Mouse (Mus musculus) layer of hippocampus, postnatal 10 days (tissue): Measurements from ENCODE around the gene Lbr. TPM values are rescaled to one million over a fixed set of nuclear protein-coding genes. Genes with fewer than 3 reads are reported as not detected.
A peak's percentile ranks its signal among the peaks of the same experiment; 100 is the strongest.

ENCODE experiments used
- DNase-seq, 2 experiments: peaks; one replicate each; pipeline ENCODE4 v3.0.0; 2021; ENCODE audit warnings: low spot score in 2 of 2
- total RNA-seq, 2 experiments: library from RNA; stranded (reverse); gene quantifications; 2 replicates each; pipeline ENCODE4 v1.2.3; 2021

Lbr gene
- total RNA-seq, 2 experiments from 2014 or later, result 15.0 to 17.8 TPM

DNA sequence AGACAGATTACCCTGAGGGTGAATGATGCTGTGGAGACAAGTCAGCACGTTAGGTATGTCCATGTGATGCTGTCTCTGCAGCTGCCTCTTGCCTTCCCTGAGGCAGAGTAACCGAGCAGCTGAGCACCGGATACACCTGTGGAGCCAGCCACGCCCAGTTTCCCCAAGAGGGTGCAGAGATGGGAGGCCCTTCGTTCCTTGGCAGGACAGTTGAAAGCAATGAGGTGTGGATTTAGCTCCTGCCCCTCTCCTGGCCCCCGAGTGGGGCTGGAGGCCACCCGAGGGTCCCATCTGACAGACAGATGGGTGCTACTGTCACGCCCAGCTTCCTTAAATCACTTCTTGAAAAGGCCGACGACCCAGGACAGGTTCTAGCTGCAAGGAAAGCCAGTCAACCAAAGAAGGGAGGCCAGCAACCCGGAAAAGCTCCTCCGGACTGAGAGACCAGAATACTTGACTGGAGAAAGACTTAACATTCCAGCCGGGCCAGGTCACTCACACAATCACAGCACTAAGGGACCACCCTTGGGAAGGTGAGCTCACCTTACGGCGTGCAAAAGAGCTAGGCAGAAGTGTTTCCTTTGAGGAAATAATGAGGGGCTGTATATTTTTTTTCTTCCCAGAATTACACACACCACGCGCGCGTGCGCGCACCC lies 10.4 kb upstream of the Lbr start:
- DNase-seq, result no peak

DNA sequence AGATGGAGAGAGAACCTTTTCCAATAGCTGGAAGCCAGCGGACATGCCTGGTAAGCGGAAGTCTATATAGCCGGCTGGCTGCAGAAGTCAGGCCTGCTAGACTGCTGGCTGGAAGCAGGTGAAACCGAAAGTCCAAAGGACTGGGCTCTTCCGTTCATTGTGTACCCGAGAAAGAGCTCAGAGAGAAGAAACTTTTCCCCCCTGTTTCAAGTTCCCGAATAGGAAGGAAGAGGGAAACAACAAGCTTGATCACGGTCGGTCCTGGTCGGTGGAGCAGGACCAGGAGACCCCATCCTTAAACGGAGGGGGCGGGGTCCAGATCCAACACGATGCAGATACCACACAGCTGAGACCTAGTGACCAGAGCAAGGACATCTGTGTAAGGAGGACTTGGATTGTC lies 9.6 kb upstream of the Lbr start:
- no peak for DNase-seq

DNA sequence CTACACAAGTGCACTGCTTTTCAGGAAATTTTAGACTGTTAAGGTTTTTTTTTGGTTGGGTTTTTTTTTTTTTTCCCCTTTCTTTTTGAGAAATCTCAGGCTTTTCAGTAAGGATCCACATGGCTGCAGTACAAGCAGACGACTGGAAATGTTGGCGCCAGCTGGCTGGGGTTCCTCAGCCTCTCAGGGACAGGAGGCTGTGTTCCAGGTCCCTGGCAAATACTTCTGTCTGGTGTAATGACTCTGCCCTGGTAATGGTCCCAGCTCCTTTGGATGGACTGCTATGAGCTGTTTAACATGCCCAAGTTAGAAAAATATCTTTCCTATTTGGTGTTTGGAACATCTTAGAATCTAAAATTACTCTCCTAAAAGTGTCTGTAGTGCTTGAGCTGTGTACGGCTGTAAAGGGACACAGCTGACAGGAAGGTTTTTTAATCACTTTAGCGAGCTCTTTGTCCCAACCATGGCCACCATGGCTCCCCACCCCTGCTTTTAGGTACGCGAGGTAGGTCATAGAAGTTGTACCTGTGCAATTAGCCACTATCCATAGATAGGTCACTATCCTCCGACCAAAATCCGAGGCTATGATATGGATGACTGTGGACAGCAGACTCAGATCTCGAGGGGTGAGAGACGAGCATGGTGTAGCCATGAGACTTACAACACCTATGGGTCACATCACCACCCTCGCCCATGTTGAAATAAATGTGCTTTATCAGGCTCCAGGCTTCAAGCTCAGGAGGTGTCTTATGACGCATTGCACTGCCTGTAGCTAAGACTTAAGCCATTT lies 8.9 kb upstream of the Lbr start:
- DNase-seq, result peak; percentile 67 to 76

DNA sequence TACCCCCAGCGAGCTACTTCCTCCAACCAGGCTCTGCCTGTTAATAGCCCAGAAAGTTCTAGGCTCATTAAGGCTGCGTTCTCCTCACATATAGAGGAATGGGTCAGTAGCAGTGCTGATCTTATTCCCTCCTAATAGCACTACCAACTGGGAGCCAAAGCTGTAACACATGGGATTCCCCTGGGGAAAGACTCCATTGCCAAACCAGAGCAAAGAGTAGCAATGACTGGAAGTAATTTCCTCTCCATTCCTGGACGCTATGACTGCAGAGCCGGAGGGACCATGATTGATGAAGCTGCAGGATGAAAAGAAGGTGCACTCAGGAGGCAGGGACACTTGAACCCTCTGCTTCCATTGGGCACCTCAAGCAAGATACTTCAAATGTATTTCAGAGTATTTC lies 7.6 kb upstream of the Lbr start:
- no peak for DNase-seq

DNA sequence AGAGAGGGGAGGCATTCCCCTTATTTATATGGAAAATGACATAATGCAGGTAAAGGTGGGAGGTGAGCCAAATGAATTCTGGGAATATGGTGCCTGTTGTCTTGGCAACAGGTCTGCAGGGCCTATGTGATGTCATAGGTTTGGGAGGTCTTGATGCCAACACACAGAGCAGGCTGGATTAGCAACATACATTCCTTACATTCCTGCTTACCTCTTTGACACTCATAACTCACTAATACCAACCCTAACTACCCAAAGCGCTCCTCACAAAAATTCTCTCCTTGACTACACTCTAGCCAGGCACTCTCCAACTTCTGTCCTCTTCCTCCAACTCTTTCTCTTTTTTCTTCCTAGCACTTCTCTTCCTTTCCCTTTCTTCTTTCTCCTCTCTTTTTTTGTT lies 5.4 kb upstream of the Lbr start:
- DNase-seq, result no peak

DNA sequence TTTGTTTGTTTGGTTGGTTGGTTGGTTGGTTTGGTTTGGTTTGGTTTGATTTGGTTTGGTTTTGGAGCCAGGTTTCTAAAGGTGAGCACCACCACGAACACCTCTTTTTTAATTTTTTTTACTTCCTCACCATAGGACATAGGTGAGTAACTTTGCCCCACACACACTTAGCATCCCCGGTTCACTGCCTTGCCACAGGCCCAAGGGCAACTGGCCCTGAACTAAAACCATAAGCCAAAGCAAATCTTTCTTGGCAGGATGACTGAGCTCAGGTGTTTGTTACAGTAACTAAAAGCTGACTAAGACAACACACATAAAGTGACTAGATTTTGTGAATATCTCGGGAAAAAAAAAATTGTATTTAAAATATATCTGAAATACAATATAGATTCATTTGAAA lies 4.5 kb upstream of the Lbr start:
- no peak for DNase-seq

DNA sequence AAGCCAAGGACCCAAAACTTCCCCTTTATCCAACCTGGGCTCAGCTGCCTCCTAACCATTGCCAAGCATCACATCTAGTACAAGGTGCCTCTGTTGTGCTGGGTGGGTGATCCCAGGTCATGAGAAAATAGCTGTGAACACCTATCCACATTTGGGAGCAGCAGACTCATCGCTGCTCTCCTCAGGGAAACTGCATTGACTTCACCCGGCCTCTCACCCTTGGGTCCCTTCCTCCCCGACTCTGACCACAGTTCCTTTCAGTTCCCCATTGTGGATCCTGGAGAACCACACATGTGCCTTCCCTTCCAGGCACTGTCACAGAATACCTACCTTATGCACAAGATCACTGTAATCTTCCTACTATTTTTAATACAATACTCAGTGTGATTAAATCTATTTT lies 2.9 kb upstream of the Lbr start:
- DNase-seq, result no peak

DNA sequence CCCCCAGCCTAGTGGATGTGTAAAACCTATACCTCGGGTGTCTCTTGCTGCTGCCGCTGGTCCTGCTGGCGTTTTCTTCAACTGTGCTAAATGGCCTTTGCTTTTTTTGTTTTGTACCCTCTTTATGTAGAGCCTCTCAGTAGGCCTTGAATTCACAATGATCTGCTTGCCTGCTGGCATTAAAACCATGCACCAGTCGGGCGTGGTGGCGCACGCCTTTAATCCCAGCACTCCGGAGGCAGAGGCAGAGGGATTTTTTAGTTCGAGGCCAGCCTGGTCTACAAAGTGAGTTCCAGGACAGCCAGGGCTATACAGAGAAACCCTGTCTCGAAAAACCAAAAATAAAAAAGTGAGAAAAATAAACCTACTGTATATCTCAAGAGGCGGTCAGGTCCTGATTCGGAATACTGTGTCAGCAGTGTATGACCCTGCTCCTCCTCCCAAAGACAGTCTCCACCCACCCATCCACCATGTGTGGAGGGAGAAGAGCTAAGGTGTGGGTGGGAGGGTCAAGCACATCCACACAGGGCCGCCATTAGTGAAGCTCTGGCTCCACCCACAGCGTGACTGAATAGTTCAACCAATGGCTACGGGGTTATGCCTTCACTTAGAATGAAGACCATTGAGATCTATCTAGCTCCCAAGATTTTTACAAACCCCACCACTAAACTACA lies 2.2 kb upstream of the Lbr start:
- no peak for DNase-seq

DNA sequence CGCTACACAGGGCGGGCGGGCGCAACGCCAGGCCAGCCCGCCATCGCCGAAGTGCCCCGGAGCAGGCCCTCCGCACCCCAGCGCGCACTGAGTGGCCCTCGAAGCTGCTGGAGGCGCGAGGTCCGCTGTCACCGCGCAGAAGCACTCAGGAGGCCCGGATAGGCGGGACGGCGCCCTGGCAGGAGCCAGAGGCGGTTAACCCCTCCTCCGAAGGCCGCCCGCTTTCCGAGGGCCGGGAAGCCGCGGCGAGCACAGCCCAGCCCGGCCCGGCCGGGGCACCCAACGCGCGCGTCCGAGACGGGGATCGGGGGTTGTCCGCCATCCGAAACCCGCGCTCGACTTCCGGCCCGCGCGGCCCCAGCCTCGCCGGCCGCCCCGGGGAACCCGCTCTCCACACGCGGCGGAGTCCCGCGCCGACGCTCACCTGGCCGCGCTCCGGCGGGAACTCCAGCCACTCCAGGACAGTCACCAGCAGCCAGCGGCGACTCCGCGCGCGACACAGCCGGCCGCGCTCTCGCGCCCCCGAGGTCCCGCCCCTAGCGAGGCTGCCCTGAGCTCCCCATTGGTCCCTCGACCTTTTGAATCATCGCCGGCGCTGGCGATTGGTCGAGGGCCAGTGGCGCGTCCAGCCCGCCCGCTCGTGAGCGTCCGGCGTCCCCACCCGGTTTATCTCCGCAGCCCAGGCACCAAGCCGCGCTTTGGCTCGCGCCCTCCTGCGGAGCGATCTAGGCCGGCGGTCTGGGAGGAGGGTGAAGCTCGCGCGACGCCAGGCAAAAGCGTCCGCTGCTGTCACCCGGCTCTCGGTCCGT lies 778 bp downstream of the Lbr start:
- peak; percentile 94 to 97 for DNase-seq

DNA sequence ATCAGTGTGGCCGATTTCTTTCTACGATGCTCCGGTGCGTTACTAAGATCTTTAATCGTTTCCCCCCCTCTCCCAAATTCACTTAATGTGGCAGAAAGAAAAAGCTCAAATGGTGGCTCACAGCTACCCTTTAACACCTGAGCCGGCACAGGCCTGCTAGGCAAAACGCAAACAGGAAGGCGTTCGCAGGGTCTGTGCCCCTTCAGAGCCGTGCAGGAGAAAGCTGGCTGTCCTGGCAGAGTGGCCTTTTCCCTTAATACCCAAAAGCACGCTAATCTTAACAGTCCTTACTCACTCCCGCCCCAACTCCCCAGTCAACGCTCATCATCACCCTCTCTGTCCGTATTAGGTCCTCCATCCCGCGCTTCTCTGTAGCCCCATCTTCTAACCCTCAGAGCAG lies 1.4 kb downstream of the Lbr start:
- DNase-seq, result no peak

DNA sequence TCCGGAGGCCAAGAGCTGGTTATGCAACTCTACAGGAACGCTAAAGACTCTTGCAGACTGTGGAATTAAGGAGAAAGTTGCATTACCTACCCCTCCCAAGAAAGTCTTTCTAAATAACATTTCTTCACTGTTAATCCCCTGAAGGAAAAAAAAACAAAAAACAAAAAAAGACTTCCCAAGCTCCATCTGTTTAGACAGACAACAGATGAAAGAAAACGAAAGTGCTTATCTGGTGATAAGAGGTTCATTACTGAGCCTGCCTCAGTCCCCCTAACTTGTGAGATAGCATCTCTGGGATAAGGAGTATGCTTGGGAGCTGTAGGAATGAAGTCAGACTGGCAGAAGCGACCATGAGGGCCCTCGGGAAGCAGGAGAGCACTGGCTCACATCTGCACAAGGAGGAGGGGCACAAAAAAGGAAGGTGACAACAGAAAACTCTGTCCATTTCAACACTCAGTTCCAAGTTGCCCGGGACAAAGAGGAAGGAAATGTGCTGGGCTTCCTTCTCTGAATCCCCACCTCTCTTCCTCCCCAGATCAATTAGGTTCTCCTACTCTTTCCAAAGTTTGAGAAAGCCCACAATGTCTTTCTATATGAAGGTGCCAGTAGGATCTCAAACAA lies 3.0 kb downstream of the Lbr start:
- DNase-seq, result no peak

DNA sequence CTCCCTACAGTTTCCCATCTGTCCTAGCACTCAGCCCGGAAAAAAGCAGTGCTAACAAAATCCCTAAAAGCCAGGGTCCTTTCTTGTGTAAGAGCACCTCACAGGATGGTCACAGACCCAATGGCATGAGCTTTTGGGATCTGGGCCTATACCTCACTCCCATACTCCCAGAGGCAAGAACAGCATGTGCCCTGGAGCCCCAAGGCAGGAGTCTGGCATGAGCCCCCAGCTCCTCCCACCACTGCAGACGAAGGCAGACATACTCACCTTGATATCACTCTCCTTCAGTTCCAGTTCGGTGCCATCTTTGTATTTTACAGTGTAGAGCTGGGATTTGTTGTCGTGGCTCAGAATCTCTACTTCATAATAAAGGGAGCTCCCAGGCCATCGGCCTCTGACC lies 4.7 kb downstream of the Lbr start:
- DNase-seq, result no peak

DNA sequence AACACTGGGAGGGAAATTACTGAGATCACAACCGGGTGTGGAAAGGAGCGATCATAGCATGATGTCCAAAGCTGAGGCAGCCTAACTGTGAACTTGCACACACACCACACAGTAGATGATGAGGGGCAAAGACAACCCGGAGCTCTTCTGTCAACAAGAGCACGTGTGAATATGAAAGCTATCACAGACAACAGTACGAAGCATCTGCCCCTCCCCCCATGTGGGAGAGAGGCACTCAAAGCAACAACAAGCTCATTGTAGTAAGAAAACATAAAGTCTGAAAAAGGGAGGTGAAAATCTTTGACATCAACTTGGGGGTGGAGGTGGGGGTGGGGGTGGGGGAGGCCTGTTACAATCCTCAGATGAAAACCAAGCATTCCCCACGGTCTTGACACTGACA lies 9.7 kb downstream of the Lbr start:
- no peak for DNase-seq

DNA sequence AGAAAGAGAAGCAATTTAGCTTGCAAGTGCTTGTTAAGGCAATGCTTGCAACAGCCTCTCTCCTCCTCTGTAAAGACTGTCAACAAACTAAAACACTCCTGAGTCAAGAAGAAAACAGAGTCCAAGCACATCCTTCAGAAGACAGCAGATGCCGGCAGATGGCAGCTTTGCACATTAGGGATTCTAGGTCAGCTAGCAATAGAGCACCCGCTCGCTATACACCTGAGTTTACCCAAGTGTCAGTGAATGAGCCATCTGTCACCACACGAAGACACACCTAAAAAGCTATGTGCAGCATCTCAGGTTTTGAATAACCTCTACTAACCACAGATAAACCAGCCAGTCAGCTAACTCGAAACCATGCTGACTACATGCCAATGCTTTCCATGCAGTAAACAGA lies 10.1 kb downstream of the Lbr start:
- no peak for DNase-seq

DNA sequence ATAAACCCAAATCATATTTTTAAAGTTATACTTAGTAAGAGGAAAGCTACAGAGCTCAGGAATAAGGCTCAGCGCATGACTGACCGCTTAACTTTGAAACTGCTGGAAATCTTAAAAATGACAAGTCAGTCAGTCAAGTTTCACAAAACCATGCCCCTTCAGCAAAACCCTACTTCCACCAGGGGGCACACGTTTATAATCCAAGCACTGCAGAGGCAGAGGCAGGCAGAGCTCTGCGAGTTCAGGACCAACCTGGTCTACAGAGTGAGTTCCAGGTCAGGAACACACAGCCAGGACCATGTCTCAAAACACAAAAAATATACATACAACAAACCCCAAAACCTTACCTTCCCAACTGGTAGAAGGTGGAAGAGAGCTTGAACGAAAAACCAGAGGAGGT lies 14.5 kb downstream of the Lbr start:
- no peak for DNase-seq

DNA sequence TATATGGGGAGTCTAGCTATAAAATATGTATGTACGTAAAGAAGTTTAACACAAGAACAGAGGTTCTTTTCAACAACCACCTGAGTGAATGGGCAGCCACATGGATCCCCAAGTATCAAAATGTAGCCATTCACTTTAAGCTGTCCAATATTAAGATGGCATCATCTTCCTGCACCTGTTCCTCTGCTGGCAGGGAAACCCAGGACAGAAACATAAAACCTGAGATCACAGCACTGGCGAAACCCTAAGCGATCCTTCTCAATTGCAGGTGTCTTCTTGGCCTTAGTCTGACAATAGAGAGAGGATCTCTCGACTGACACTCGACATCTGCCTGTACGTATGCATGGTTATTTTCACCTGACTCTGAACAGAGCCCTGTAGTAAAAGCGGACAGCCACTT lies 16.1 kb downstream of the Lbr start:
- no peak for DNase-seq

DNA sequence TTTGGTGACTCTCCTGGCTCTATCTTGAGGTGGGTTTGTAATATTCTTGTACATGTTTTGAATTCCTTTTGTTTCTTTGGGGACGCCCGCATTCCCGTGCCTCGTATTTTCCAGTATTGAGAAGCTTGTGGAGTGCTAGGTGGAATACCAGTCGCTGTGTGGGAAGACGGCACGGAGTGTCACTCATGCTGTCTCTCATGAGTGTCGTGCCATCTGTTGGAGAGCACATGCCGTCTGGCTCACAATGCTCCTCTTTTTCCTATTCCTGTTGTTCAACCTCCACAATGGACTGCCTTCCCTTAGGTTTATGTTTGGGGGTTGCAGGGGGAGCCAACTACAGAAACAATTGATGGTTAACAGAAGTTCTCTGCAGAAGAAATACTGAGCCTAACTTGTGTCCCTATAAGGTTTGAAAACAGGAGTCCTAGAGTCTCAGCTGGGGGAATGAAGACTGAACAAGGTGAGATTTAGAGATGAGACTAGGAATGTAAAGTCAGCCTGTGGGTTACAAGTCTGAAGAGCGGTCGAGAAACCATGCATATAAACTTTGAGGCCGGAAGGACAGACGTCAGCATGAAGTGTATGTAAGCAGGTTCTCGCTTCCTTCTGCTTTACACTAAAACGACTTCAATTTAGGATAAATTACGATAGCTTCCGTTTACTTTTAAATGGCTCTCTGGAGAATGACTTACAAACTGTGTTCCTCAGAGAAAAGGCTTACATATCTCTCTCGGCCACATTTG lies 31.2 kb downstream of the Lbr start:
- DNase-seq, result peak; percentile 20 to 31

DNA sequence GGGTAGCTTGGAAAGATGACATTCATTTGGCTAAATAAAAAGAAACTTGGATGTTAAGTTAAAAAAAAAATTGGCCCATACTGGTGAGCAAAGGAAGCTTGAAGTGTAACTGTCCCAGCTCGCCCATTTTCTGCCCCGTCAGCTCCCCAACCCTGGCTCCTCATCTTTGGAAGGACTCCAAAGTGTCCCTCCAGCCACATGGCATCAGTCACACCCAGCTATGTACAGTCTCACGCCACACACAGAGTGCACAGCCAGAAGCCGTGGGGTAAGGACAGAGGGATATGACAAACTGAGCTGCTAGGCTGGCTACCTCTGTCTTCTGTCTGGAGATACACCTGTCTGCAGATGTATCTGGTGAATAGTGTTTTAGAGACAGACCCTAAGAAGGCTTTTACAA lies 42.2 kb downstream of the Lbr start:
- DNase-seq, result no peak

DNA sequence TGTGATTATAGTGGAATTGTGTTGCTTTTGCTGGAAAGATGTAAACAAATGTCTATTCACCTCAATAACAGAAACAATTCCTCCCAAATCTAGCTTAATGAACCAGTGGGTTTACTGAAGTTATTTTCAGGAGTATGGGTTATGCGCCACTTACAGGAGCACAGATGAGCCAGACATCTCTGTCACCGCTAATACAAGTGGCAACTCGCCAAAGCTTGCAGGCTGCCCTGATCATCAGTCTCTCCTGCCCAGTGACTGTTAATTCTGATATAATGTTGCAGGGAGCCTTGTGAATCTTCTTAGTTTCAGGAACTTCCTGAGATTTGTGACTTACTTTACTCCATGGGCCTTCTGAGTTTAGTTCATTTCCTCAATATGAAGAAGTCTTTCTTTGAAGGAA lies 42.9 kb downstream of the Lbr start:
- DNase-seq, result no peak

DNA sequence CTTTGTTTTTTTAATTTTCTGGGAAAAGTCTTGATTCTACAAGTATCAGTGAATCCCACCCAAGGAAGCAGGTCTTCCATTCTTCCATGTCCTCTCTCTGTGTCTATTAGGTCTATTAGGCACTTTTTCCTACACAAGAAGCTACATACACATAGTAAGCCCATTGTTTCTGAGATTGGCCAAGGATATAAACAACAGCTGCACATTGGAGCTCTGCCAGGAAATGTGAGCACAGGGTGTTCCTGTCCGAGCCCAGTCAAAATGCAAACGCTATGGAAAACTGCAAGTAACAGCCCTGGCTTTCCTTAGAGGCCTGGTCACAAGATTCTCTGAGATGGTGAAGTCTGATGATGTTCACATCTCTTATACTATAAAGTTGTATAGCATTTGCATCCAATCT lies 49.3 kb downstream of the Lbr start:
- DNase-seq, result peak in 1 of 2 experiments; percentile 23

DNA sequence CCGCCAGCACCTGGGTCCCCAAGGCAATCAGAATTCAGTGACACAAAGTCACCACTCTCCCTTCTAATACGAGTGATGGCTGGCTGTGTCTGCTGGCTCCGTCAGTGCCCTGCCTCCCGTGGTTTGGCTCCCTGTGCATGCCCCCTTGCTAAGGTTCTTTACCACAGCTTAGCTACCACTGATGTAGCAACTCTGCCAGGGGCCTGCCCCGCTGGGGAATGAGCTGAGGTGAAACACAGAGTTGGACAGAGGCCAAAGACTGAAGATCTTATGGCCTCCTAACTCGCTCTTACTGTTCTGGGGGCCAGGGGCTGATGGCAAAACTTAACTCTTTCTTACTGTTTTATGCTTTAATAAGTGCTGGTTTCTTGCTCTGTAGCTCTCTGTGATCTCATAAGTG lies 52.9 kb downstream of the Lbr start:
- no peak for DNase-seq
